Mouse (Mus musculus) embryonic facial prominence, embryonic 15.5 days (tissue): ENCODE results near the gene 4930404N11Rik. TPM values are rescaled to one million over a fixed set of nuclear protein-coding genes. Genes with fewer than 3 reads are reported as not detected.
A peak's percentile ranks its signal among the peaks of the same experiment; 100 is the strongest.

Source experiments
- ATAC-seq: fragments of 200-750 bp; cut with Nextera tagmentation; 2 replicates; pipeline ENCODE4 v1.8.0; 2017; ENCODE audit warnings: low read depth, moderate TSS enrichment; ENCODE audit not compliant: insufficient number of reproducible peaks, low FRiP score, low TSS enrichment
- H3K27ac ChIP-seq: fragments of 300-500 bp; sonication (generic); replicated peaks from 2 replicates; pipeline ENCODE4 v1.5.1; 2015; ENCODE audit warnings: mild to moderate bottlenecking, inconsistent platforms
- H3K27me3 ChIP-seq: fragments of 300-500 bp; sonication (generic); 2 replicates; pipeline ENCODE4 v1.6.1; 2015; ENCODE audit warnings: inconsistent platforms
- H3K36me3 ChIP-seq: fragments of 300-500 bp; sonication (generic); 2 replicates; pipeline ENCODE4 v1.6.1; 2015; ENCODE audit warnings: mild to moderate bottlenecking, inconsistent platforms
- H3K4me1 ChIP-seq: fragments of 300-500 bp; sonication (generic); 2 replicates; pipeline ENCODE4 v1.6.1; 2015; ENCODE audit warnings: inconsistent platforms
- H3K4me2 ChIP-seq: fragments of 300-500 bp; sonication (generic); replicated peaks from 2 replicates; pipeline ENCODE4 v1.6.1; 2015; ENCODE audit warnings: mild to moderate bottlenecking, inconsistent platforms
- H3K4me3 ChIP-seq: fragments of 300-500 bp; sonication (generic); replicated peaks from 2 replicates; pipeline ENCODE4 v1.5.1; 2015; ENCODE audit warnings: mild to moderate bottlenecking, inconsistent platforms
- H3K9ac ChIP-seq: fragments of 300-500 bp; sonication (generic); 2 replicates; pipeline ENCODE4 v1.6.1; 2015; ENCODE audit warnings: inconsistent platforms
- H3K9me3 ChIP-seq: fragments of 300-500 bp; sonication (generic); replicated peaks from 2 replicates; pipeline ENCODE4 v1.6.1; 2016; ENCODE audit warnings: inconsistent platforms
- WGBS: fragments of 180-500 bp; shearing (Covaris S2); methylation state at CpG from one replicate; pipeline ENCODE4 v1.1.7; 2015; 5-methylcytosine and 5-hydroxymethylcytosine counted together
- polyA plus RNA-seq: library from polyadenylated mRNA; unstranded; fragments of >200 nt; fragmentation: Nextera tagmentation; extraction: Ambion mirVana; gene quantifications from 2 replicates; pipeline ENCODE4 v1.2.1, GENCODE M21; 2015

4930404N11Rik gene
- polyA plus RNA-seq: 0.73 and 1.3 TPM in 2 replicates

DNA sequence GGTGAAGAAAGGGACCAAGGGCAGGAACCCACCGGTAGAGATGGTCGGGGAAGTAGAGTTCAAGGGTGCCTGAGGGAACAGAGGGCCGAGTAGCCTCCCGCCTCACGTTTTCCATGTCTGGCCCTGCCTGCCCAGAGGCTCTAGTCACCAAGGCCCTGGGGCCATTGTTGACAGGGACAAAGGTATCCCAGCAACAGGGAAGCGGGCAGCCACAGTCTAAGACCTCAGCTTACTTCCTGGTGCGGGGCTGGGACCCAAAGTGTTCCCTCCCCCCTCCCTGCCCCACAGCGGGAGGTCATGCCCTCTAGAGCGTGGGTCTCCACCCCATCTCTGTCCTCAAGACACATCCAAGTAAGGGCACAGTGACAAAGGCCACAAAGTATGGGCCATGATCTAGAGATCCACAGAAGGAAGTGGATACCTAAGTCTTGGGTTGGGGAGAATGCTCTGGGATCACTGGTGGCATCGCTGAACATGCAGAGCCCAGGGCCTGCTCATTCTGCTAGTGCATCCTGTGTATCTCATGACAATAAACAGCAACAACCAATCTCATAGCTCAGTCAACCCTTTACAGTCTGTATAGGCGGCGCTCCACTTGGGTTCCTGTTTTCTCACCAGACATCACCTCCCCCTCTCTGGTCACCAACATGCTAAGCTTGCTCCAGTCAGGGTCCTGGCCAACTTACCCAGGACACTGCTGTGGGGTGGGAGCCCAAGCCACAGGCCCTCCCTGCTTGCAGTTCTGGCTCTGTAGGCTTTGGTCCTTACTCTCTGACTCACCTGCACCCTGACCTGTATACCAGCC lies at the start of gene 4930404N11Rik:
Gene 4930404N11Rik (minus strand): TSS at position 145 of the 805 bp plus-strand sequence.
- WGBS: 30% methylated on average over 12 of the region's 12 CpGs
- H3K9me3 ChIP-seq: no peaks in the 10 kb centered on the region
- H3K27ac ChIP-seq: no peak within 1 kb of the TSS
- H3K36me3 ChIP-seq: peaks cover 52% of the 10 kb centered on the region
- H3K9ac ChIP-seq: peak within 1 kb of the TSS; percentile 15; the same call in 1 of the 2 replicates
- peaks cover 28% of the 10 kb centered on the region for H3K27me3 ChIP-seq
- H3K4me3 ChIP-seq: peak within 1 kb of the TSS; percentile 34
- 0 out of 2 replicates have a peak, but pooled peaks have one; percentile 6 for ATAC-seq
- peak within 1 kb of the TSS; percentile 53 for H3K4me2 ChIP-seq
- peaks cover 37% of the 10 kb centered on the region for H3K4me1 ChIP-seq

DNA sequence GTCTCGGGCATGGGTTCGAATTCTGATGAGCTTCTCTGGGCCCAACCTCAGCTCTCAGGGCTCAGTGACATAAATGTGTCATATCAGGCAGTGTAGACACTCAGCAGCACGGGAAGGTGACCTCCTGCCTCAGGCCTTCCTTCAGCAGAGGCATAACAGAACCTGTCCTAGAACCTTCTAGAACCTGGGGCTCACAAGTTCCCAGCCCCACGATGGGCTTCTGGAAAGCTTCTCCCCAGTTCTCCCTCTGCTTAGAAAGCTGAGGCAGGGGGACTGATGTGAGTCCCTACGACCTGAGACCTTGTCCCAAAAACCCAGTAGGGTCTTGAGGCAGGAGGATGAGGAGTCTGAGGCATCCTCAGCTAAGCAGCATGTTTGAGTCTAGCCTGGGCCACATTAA lies 49.5 kb upstream of the 4930404N11Rik start:
- Histone ChIP-seq H3K27ac (peak overlapping the region; percentile 58; the same call in 1 of the 2 replicates), H3K9me3 (no peaks in the 10 kb centered on the region), H3K4me3 (no peak overlapping the region), H3K36me3 (peaks cover 38% of the 10 kb centered on the region), H3K4me1 (peaks cover 99% of the 10 kb centered on the region), H3K4me2 (no peak overlapping the region), H3K9ac (no peak overlapping the region), H3K27me3 (no peaks in the 10 kb centered on the region)
- no peak for ATAC-seq
- WGBS: 81% methylated on average over 5 of the region's 5 CpGs

GRCm38 (mm10) chr10:81414682-81415081 lies 49.1 kb upstream of the 4930404N11Rik start:
- H3K4me2 ChIP-seq: 0 out of 2 replicates have a peak overlapping the region, but pooled peaks have one; percentile 19
- ATAC-seq: no peak
- H3K36me3 ChIP-seq: peaks cover 33% of the 10 kb centered on the region
- H3K9ac ChIP-seq: no peak overlapping the region
- no peak overlapping the region for H3K4me3 ChIP-seq
- H3K9me3 ChIP-seq: no peaks in the 10 kb centered on the region
- no peaks in the 10 kb centered on the region for H3K27me3 ChIP-seq
- peaks cover 100% of the 10 kb centered on the region for H3K4me1 ChIP-seq
- peak overlapping the region; percentile 86 for H3K27ac ChIP-seq

DNA sequence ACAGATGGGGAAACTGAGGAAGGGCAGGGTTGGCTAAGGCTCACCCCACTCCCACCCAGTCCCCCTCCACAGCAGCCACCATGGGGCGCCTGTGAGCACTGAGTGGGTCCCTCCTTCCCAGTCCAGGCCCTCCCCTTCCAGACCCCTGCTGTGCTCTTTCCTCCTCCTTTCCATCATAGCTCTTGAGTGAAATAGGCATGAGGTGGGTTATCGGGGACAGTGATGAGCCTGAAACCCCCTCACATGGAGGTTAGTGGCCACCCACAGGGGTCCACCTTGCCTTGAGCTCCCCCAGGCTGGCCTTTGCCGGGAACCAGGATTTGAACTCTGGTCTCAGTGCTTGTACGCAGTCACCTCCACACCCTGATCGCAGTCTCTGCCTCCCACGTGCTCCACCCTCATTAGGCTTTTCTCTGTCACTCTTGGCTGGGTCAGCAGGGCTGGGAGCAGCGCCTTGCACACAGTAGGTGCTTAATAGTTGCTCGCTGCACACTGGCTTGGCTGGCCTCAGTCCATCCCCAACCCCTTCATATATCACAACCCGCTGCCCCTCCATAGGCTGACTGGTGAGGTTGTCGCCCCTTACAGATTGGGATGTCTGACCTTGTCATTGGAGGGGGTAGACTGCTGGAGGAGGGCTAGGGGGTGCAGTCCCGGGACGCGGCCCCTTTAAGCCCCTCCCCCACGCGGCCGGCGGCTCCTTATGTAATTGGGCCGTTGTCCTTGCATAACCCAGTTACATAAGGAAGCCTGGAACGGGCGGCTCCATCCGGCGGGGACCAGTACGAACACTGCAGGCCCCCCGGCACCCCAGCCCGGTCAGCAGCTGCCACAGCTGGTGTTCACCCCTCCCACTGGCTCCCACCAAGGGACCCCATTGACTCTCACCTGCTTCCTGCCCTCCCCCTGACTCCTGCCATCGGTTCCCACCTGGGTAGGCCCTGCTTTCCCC lies 48.0 kb upstream of the 4930404N11Rik start:
- ATAC-seq: no peak

DNA sequence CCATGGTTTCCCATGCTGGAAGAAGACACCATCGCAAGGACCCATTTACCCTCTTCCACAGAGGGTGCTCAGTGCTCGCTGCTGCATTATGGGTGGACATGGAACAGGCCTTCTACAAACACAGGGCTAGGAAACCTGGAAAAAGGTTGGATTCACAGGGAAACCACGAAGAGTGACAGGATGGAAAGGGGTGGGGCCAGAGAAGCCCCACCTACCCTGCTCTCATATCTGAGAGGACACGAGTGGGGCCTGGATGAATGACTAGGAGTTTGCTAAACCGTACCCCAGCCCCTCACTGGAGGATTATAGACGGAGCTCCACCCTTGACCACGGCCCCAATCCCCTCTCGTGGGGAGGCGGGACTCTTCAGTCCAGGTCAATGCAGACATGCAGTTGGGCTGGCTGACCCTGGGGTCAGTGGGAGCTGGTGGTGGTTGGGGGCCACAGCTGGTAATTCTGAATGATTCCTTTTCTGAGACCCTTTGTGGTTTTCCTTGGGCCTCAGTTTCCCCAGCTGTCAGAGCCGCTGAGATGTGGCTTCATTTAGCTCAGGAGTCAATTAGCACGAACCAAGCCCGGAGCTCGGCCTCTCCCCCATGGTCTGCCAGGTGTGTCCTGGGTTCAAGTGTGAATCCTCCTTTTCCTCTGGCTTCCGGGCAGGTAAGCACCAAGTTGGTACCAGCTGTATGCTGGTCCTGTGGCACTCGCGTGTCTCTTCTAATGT lies 47.1 kb upstream of the 4930404N11Rik start:
- H3K4me1 ChIP-seq: peaks cover 100% of the 10 kb centered on the region
- peak overlapping the region; percentile 86 for H3K27ac ChIP-seq
- no peak overlapping the region for H3K4me3 ChIP-seq
- no peaks in the 10 kb centered on the region for H3K9me3 ChIP-seq
- peaks cover 35% of the 10 kb centered on the region for H3K36me3 ChIP-seq
- no peak overlapping the region for H3K9ac ChIP-seq
- WGBS: 73% methylated on average over 16 of the region's 16 CpGs
- H3K27me3 ChIP-seq: no peaks in the 10 kb centered on the region
- ATAC-seq: no peak
- no peak overlapping the region for H3K4me2 ChIP-seq

More for the DNA sequence above, 48.0 kb upstream of the 4930404N11Rik start:
- Histone ChIP-seq H3K4me2 (peak overlapping the region; percentile 19; the same call in 1 of the 2 replicates), H3K27ac (peak overlapping the region; percentile 86), H3K4me1 (peaks cover 100% of the 10 kb centered on the region), H3K4me3 (no peak overlapping the region), H3K9me3 (no peaks in the 10 kb centered on the region), H3K9ac (no peak overlapping the region), H3K27me3 (no peaks in the 10 kb centered on the region), H3K36me3 (peaks cover 31% of the 10 kb centered on the region)
- 28% methylated on average over 26 of the region's 26 CpGs for WGBS

DNA sequence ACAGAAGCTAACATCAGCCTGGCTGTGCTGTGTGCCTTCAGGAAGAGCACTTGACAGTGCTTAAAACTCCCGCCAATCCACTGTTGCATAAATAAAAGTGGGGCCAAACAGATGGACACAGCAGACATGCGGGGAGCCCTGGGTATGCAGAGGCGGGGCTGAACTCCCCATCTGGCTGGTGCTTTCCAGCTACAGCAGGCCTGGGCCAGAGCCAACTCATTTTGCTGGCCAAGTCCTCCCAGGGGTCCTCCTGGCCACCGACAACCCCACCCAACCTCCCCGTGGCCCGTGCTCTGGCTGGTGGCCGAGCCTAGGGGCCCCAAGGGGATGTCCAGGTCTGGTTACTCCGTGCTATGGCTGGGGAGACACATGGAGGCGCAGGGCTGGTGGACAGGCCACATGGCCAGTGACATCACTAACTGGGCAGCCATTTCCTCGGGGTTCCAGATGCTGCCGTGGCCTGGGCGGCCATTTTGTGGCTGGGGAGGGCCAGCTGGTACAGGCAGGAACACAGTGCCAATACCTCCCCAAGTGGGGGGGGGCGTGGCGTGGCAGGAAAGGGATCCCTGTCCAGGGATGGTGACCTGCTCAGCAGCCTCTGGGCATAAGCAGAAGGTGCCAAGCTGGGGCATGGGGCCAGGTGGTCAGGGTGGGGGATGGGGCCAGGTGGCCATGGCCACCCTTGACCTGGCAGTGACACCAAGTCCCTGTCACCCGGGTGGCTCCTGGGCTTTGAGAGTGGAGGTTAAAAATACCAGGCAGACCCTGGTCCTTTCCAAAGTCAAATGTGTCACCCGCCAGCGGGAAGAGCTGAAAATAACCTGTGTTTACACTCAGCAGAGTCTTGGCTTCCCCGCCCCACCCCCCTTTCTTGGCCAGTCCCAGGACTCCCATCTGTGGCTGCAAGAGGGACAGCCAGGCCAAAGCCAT lies 46.1 kb upstream of the 4930404N11Rik start:
- H3K9ac ChIP-seq: no peak overlapping the region
- peaks cover 100% of the 10 kb centered on the region for H3K4me1 ChIP-seq
- no peak overlapping the region for H3K4me2 ChIP-seq
- no peak for ATAC-seq
- H3K36me3 ChIP-seq: peaks cover 39% of the 10 kb centered on the region
- no peaks in the 10 kb centered on the region for H3K9me3 ChIP-seq
- H3K4me3 ChIP-seq: no peak overlapping the region
- WGBS: 48% methylated on average over 18 of the region's 18 CpGs
- H3K27ac ChIP-seq: peak overlapping the region; percentile 86
- H3K27me3 ChIP-seq: no peaks in the 10 kb centered on the region

DNA sequence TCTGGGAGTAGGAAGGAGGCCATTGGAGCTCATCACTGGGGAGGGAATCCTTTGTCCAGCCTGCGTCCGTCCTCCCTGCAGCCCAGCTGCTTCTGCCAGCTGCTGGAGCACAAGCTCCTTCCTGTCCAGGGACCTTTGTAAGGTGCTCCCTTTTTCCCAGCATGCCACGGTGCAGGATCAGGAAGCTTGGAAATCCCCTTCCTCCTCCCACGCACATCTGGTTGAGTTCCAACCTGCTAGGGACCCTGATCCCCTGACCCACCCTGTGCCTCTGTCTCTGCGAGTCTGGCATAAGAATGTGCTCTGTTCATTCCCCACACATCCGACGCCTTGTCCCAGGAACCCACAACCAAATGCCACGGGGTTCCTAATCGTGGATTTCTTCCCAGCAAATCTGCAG lies 45.4 kb upstream of the 4930404N11Rik start:
- peak overlapping the region; percentile 86 for H3K27ac ChIP-seq
- no peak overlapping the region for H3K4me3 ChIP-seq
- WGBS: 67% methylated on average over 9 of the region's 9 CpGs
- H3K4me2 ChIP-seq: no peak overlapping the region
- no peaks in the 10 kb centered on the region for H3K9me3 ChIP-seq
- H3K4me1 ChIP-seq: peaks cover 98% of the 10 kb centered on the region
- H3K9ac ChIP-seq: no peak overlapping the region
- H3K27me3 ChIP-seq: no peaks in the 10 kb centered on the region
- H3K36me3 ChIP-seq: peaks cover 46% of the 10 kb centered on the region
- ATAC-seq: no peak

DNA sequence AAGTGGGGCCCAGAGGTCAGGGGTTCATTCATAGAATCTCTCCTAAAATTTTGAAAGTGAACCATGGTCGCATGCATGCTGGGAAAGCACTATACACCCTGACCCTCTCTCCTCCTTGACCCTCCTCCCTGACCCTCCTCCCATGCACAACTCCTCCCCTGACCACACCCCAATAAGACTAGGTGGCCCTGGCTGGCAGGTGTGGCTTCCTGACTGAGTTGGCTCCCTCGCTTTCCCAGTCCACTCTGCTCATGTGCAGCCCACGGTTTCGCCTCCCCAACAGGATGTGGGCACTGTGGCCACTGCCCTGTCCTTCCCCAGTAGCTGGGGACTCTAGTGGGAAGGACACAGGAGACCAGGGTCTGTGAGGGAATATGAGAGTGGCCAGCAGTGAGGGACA lies 44.7 kb upstream of the 4930404N11Rik start:
- Histone ChIP-seq H3K36me3 (peaks cover 51% of the 10 kb centered on the region), H3K27me3 (no peaks in the 10 kb centered on the region), H3K9ac (no peak overlapping the region), H3K27ac (peak overlapping the region; percentile 86; the same call in 1 of the 2 replicates), H3K4me2 (no peak overlapping the region), H3K4me3 (no peak overlapping the region), H3K9me3 (no peaks in the 10 kb centered on the region), H3K4me1 (peaks cover 92% of the 10 kb centered on the region)
- ATAC-seq: no peak
- 73% methylated on average over 4 of the region's 4 CpGs for WGBS

DNA sequence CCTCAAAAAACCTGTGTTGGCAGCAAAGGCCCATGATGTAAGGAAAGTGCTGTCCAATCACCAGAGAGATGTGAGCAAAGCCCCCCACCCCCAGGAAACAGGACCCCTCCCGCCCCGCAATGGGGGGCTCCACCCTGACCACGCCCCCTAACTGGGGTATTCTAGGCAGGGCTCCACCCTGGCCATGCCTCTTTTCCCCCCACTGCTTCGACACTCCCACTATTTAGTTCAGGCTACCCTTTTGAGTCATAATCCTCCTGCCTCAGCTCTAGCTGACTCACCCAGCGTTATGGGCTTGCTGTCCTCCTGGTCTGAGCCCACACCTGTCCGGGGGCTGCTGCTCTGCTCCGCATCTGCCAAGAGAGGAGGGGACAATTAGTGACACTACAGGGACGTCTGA lies 43.7 kb upstream of the 4930404N11Rik start:
- no peak for ATAC-seq
- Histone ChIP-seq H3K27me3 (no peaks in the 10 kb centered on the region), H3K36me3 (peaks cover 55% of the 10 kb centered on the region), H3K27ac (peak overlapping the region; percentile 58; the same call in 1 of the 2 replicates), H3K4me3 (no peak overlapping the region), H3K9ac (no peak overlapping the region), H3K9me3 (no peaks in the 10 kb centered on the region), H3K4me1 (peaks cover 85% of the 10 kb centered on the region), H3K4me2 (no peak overlapping the region)
- WGBS: 14% methylated on average over 8 of the region's 8 CpGs

GRCm38 (mm10) chr10:81408871-81409291 lies 43.3 kb upstream of the 4930404N11Rik start:
- Histone ChIP-seq H3K4me3 (no peak overlapping the region), H3K27ac (peak overlapping the region; percentile 60; the same call in 1 of the 2 replicates), H3K36me3 (peaks cover 59% of the 10 kb centered on the region), H3K9me3 (no peaks in the 10 kb centered on the region), H3K27me3 (no peaks in the 10 kb centered on the region), H3K4me2 (no peak overlapping the region), H3K9ac (no peak overlapping the region), H3K4me1 (peaks cover 84% of the 10 kb centered on the region)
- ATAC-seq: peak; percentile 52; the same call in 1 of the 2 replicates
- WGBS: 31% methylated on average over 9 of the region's 9 CpGs
